Mouse (Mus musculus) forebrain, embryonic 11.5 days (tissue): ENCODE data around the gene Rbm4. TPM values are rescaled to one million over a fixed set of nuclear protein-coding genes. Genes with fewer than 3 reads are reported as not detected.
A peak's percentile ranks its signal among the peaks of the same experiment; 100 is the strongest.

Experiments used
- ATAC-seq: fragments of 200-750 bp; cut with Nextera tagmentation; replicated peaks from 2 replicates; pipeline ENCODE4 v1.8.0; 2017; ENCODE audit warnings: moderate TSS enrichment; ENCODE audit not compliant: low FRiP score
- DNase-seq: peaks from one replicate; pipeline ENCODE4 v3.0.0-alpha.2; 2017; ENCODE audit warnings: low spot score
- H3K27ac ChIP-seq: fragments of 300-500 bp; sonication (generic); 2 replicates; pipeline ENCODE4 v1.5.1; 2014; ENCODE audit warnings: low read depth, low read length
- H3K27me3 ChIP-seq: fragments of 300-500 bp; sonication (generic); 2 replicates; pipeline ENCODE4 v1.6.1; 2014; ENCODE audit warnings: mild to moderate bottlenecking, low read length, mixed read lengths; ENCODE audit not compliant: control insufficient read depth, insufficient read depth
- H3K36me3 ChIP-seq: fragments of 300-500 bp; sonication (generic); 2 replicates; pipeline ENCODE4 v1.6.1; 2014; ENCODE audit warnings: mild to moderate bottlenecking, low read length, moderate library complexity, mixed read lengths; ENCODE audit not compliant: control insufficient read depth, insufficient read depth
- H3K4me1 ChIP-seq: fragments of 300-500 bp; sonication (generic); replicated peaks from 2 replicates; pipeline ENCODE4 v1.6.1; 2014; ENCODE audit warnings: low read length, mixed read lengths; ENCODE audit not compliant: control insufficient read depth, insufficient read depth
- H3K4me2 ChIP-seq: fragments of 300-500 bp; sonication (generic); 2 replicates; pipeline ENCODE4 v1.6.1; 2014; ENCODE audit warnings: low read depth, mild to moderate bottlenecking, low read length, moderate library complexity, mixed read lengths; ENCODE audit not compliant: severe bottlenecking
- H3K4me3 ChIP-seq: fragments of 300-500 bp; sonication (generic); 2 replicates; pipeline ENCODE4 v1.5.1; 2014; ENCODE audit warnings: low read depth, low read length
- H3K9ac ChIP-seq: fragments of 300-500 bp; sonication (generic); 2 replicates; pipeline ENCODE4 v1.6.1; 2014; ENCODE audit warnings: low read length
- H3K9me3 ChIP-seq: fragments of 300-500 bp; sonication (generic); 2 replicates; pipeline ENCODE4 v1.6.1; 2016; ENCODE audit warnings: low read length, mixed read lengths; ENCODE audit not compliant: control insufficient read depth
- WGBS: fragments of 180-500 bp; shearing (Covaris S2); extraction: QIAGEN DNeasy Blood & Tissue Kit; methylation state at CpG from one replicate; pipeline ENCODE4 v1.1.7; 2014; 5-methylcytosine and 5-hydroxymethylcytosine counted together
- polyA plus RNA-seq: library from polyadenylated mRNA; unstranded; fragments of >200 nt; fragmentation: Nextera tagmentation; extraction: Ambion mirVana; gene quantifications from 2 replicates; pipeline ENCODE4 v1.2.1, GENCODE M21; 2014

Rbm4 gene
- polyA plus RNA-seq, 1 experiment from 2014 or later: 100 TPM

DNA sequence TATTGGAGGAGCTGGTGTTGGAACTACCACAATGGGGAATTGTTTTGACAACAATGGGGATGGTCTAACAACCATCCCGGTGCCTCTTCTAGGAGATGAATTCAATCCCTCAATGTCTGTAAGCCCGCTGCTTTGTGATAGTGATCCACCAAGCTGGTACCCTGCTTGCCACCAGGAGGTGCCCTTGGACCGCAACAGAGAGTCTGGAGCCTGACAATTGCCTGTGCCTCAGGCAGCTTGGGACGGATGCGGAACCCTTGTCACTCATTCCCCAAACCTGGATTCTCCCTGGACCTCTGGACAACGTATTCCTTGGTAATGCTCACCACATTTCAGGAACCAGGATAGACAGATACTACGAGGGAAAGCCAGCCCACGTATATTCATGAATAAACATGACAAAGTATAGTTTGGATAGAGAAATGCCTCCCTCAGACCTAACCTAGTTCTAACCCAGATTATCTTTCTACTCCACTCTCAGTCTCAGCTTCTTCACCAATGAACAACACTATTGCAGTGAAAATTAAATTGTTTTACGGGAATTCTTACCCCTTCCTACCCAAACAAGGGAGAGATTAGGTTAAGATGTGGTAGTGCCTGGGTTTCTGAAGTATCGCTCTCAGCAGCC lies 38.0 kb downstream of the Rbm4 start:
- Histone ChIP-seq H3K9me3 (no peaks in the 10 kb centered on the region), H3K4me1 (peaks cover 10% of the 10 kb centered on the region; the same call in 1 of the 2 replicates), H3K36me3 (no peaks in the 10 kb centered on the region; the same call in 1 of the 2 replicates), H3K4me2 (peak overlapping the region; percentile 79), H3K9ac (peak overlapping the region; percentile 97), H3K27me3 (no peaks in the 10 kb centered on the region), H3K27ac (peak overlapping the region; percentile 95), H3K4me3 (peak overlapping the region; percentile 73)
- ATAC-seq: peak; percentile 70
- WGBS: under 1% methylated on average over 10 of the region's 10 CpGs
- peak; percentile 93 for DNase-seq

DNA sequence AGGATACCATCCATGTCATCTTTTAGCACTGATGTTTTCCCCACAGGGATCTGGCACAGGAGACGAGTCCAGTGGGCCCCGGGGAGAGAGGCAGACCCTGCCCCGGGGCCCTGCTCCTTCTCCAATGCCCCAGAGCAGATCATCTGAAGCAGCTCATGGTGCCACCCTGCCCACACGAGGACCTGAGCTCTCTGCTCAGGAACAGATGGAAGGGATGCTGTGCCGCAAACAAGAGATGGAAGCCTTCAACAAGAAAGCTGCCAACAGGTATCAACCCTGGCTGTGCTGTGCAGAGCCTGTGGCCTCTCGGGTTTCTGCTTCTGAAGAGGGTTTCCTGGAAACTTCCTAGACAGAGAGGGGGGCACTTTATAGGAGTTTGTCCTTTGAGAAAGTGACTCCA lies 43.7 kb downstream of the Rbm4 start:
- no peaks in the 10 kb centered on the region for H3K9me3 ChIP-seq
- no peak overlapping the region for H3K4me3 ChIP-seq
- no peak overlapping the region for H3K4me2 ChIP-seq
- no peak overlapping the region for H3K27ac ChIP-seq
- H3K9ac ChIP-seq: no peak overlapping the region
- H3K36me3 ChIP-seq: no peaks in the 10 kb centered on the region; the same call in 1 of the 2 replicates
- 89% methylated on average over 6 of the region's 6 CpGs for WGBS
- no peak for ATAC-seq
- DNase-seq: no peak
- H3K27me3 ChIP-seq: no peaks in the 10 kb centered on the region
- H3K4me1 ChIP-seq: no peaks in the 10 kb centered on the region

DNA sequence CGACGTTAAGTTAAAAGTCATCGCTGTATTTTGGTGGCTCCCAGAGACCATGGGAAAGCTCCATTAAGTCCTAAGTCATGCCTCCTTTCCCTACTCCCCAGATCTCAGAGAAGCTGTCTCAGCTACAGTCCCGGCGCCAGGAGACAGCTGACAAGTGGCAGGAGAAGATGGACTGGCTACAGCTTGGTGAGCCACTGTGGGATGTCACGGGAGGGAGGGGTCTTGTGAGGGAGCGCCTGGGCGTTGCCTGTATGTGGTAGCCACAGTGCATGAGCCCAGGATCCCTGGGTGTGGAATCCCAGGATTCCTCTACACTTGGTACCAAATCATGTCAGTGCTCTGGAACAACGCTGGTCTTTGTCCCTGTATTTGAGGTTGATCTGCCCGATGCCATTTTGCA lies 45.2 kb downstream of the Rbm4 start:
- Histone ChIP-seq H3K4me3 (no peak overlapping the region), H3K36me3 (no peaks in the 10 kb centered on the region; the same call in 1 of the 2 replicates)

DNA sequence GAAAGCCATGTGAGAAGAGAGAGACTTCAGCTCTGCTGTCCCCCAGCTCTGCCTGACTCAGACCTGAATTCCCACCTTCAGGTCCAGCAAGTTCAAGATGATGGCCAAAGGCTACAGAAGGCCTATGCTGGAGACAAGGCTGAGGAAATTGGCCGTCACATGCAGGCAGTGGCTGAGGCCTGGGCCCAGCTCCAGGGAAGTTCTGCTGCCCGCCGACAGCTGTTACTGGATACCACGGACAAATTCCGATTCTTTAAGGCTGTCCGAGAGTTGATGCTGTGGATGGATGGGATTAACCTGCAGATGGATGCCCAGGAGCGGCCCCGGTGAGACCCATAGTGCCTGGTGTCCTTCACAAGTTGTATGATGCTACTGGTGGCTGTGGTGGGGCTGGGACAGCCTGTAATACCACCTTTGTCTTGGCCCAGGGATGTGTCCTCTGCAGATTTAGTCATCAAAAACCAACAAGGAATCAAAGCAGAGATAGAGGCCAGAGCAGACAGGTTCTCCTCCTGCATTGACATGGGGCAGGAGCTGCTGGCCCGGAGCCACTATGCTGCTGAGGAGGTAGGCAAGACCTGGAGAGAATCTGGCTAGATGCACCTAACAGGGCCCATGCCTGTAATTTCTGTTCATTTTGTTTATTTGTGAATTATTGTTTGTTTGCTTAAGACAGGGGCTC lies 45.9 kb downstream of the Rbm4 start:
- no peak for DNase-seq
- Histone ChIP-seq H3K4me2 (no peak overlapping the region), H3K9ac (no peak overlapping the region), H3K27me3 (no peaks in the 10 kb centered on the region), H3K27ac (no peak overlapping the region), H3K36me3 (no peaks in the 10 kb centered on the region; the same call in 1 of the 2 replicates), H3K9me3 (no peaks in the 10 kb centered on the region), H3K4me3 (no peak overlapping the region), H3K4me1 (no peaks in the 10 kb centered on the region)
- 91% methylated on average over 9 of the region's 9 CpGs for WGBS
- ATAC-seq: no peak

More for the DNA sequence above, 45.2 kb downstream of the Rbm4 start:
- no peak overlapping the region for H3K27ac ChIP-seq
- no peaks in the 10 kb centered on the region for H3K4me1 ChIP-seq
- no peaks in the 10 kb centered on the region for H3K27me3 ChIP-seq
- no peak overlapping the region for H3K4me2 ChIP-seq
- WGBS: 91% methylated on average over 10 of the region's 10 CpGs
- no peaks in the 10 kb centered on the region for H3K9me3 ChIP-seq
- no peak for DNase-seq
- H3K9ac ChIP-seq: no peak overlapping the region
- ATAC-seq: no peak

DNA sequence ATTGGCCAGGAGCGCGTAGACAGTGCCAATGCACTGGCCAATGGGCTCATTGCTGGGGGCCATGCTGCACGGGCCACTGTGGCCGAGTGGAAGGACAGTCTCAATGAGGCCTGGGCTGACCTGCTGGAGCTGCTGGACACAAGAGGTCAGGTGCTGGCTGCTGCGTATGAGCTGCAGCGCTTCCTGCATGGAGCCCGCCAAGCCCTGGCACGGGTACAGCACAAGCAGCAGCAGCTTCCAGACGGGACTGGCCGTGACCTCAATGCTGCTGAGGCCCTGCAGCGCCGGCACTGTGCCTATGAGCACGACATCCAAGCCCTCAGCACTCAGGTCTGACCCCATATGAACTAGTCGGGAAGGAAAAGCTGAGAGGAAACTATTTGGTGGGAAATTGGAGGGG lies 47.1 kb downstream of the Rbm4 start:
- H3K9ac ChIP-seq: no peak overlapping the region
- 90% methylated on average over 14 of the region's 14 CpGs for WGBS
- H3K4me2 ChIP-seq: no peak overlapping the region
- H3K27me3 ChIP-seq: no peaks in the 10 kb centered on the region
- H3K4me1 ChIP-seq: no peaks in the 10 kb centered on the region
- DNase-seq: no peak
- no peak overlapping the region for H3K27ac ChIP-seq
- ATAC-seq: no peak
- H3K36me3 ChIP-seq: no peaks in the 10 kb centered on the region; the same call in 1 of the 2 replicates
- H3K4me3 ChIP-seq: no peak overlapping the region
- H3K9me3 ChIP-seq: no peaks in the 10 kb centered on the region

DNA sequence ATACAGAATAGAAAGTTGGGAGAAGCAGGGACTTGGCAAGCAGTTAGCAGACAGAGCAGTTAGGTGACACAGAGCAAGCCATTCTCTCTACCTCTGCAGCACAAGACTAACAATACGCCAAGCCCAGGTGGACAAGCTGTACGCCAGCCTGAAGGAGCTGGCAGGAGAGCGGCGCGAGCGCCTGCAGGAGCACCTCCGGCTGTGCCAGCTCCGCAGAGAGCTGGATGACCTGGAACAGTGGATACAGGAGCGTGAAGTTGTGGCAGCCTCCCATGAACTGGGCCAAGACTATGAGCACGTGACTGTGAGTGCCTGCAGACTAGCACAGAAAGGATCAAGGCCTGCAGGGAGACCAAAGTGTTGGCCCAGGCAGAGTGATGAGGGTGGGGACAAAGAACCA lies 48.0 kb downstream of the Rbm4 start:
- ATAC-seq (no peak), DNase-seq (no peak)
- Histone ChIP-seq H3K36me3 (no peaks in the 10 kb centered on the region; the same call in 1 of the 2 replicates), H3K4me3 (no peak overlapping the region), H3K4me1 (no peaks in the 10 kb centered on the region), H3K9me3 (no peaks in the 10 kb centered on the region), H3K9ac (no peak overlapping the region), H3K27ac (no peak overlapping the region), H3K4me2 (no peak overlapping the region), H3K27me3 (no peaks in the 10 kb centered on the region)
- WGBS: 94% methylated on average over 10 of the region's 10 CpGs

DNA sequence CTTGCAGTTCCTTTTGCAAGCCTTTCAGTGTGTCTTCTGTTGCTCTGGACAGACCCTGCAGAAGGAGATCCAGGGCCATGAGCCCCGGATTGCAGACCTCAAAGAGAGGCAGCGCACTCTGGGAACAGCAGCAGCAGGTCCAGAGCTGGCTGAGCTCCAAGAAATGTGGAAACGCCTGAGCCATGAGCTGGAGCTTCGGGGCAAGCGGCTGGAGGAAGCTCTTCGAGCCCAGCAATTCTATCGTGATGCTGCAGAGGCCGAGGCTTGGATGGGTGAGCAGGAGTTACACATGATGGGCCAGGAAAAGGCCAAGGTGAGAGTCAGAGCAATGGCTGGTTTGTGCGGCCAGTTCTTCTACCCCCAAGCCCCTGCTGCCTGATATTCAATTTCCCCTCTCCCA lies 48.6 kb downstream of the Rbm4 start:
- Histone ChIP-seq H3K36me3 (no peaks in the 10 kb centered on the region; the same call in 1 of the 2 replicates), H3K9me3 (no peaks in the 10 kb centered on the region), H3K4me2 (no peak overlapping the region), H3K4me3 (no peak overlapping the region), H3K9ac (no peak overlapping the region), H3K27me3 (no peaks in the 10 kb centered on the region), H3K4me1 (no peaks in the 10 kb centered on the region), H3K27ac (no peak overlapping the region)
- 89% methylated on average over 9 of the region's 9 CpGs for WGBS
- no peak for DNase-seq
- ATAC-seq: no peak

DNA sequence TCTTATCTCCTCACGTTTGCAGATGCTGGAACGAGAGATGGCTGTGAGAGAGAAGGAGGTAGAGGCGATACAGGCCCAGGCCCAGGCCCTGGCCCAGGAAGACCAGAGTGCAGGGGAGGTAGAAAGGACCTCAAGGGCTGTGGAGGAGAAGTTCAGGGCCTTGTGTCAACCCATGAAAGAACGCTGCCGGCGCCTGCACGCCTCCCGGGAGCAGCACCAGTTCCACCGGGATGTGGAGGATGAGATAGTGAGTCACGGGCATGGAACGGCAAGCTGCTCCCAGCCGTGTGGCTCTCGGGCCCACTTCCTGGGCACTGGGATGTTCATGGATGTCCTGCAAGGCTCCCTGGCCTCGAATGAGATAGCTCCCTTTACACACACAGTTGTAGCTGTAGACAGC lies 49.7 kb downstream of the Rbm4 start:
- ATAC-seq (no peak), DNase-seq (no peak)
- Histone ChIP-seq H3K4me1 (no peaks in the 10 kb centered on the region), H3K27ac (no peak overlapping the region), H3K36me3 (no peaks in the 10 kb centered on the region; the same call in 1 of the 2 replicates), H3K4me2 (no peak overlapping the region), H3K9me3 (no peaks in the 10 kb centered on the region), H3K9ac (no peak overlapping the region), H3K27me3 (no peaks in the 10 kb centered on the region), H3K4me3 (no peak overlapping the region)
- WGBS: 84% methylated on average over 14 of the region's 14 CpGs

DNA sequence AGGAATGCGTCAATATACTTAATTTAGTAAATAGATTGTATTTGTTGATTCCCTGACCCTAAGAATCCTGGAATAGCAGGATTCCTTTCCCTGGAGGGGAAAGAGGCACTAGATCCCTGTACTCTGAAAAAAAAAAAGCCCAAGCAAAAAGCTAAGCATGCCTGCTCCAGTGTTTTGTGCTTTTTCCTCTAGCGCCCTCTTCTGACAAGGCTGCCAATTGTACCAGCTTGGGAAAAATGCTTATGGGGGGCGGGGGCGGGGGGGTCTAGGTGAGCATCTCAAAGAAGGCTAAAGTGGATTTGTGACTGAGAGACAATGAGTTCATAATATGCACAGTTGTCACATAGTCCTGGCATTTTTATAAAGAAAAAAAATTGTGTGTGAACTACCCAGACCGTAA lies 50.2 kb downstream of the Rbm4 start:
- Histone ChIP-seq H3K4me2 (no peak overlapping the region), H3K4me3 (no peak overlapping the region), H3K9ac (no peak overlapping the region), H3K27ac (no peak overlapping the region), H3K9me3 (no peaks in the 10 kb centered on the region), H3K4me1 (no peaks in the 10 kb centered on the region), H3K27me3 (no peaks in the 10 kb centered on the region), H3K36me3 (no peaks in the 10 kb centered on the region; the same call in 1 of the 2 replicates)
- DNase-seq (no peak), ATAC-seq (no peak)
- WGBS: 37% methylated on average over 5 of the region's 5 CpGs
